In genomic region chr5:136714879-136715278, GRCm38 (mm10) we compare ENCODE assay signal across 9 mouse cellular contexts. TPM values are rescaled to one million over a fixed set of nuclear protein-coding genes. Genes with fewer than 3 reads are reported as not detected.
DNase-seq lines count a peak whose midpoint lies in the region; ATAC-seq and TF ChIP-seq lines count a peak whose summit lies in the region.
"Had no signal": no experiment of that assay in that cellular context is flagged by ENCODE, and none has a peak within 500 bp of the region (broad histone marks: within the 10 kb centered on the region; RNA-seq: fewer than 3 reads in every experiment).

No protein-coding gene starts in this region.

- no peaks in the 10 kb centered on the region for H3K4me1 ChIP-seq in heart, adult 2 months (ENCODE audit: control insufficient read depth, insufficient read depth, low read length)
- H3K4me1 ChIP-seq in limb, embryonic 13.5 days: peaks cover 42% of the 10 kb centered on the region
- H3K4me1 ChIP-seq: megakaryocyte, embryonic 14.5 days had no signal

- TF ChIP-seq POLR2A in heart, adult 2 months (IDR thresholded peaks at IDR 0.05; ENCODE audit: insufficient read depth, low read depth, low read length): no peak

- H3K79me2 ChIP-seq in heart, adult 2 months (replicated peaks; ENCODE audit: control insufficient read depth, insufficient read depth, low read length): no peaks in the 10 kb centered on the region

- peak overlapping the region; percentile 53 for H3K4me2 ChIP-seq in limb, embryonic 13.5 days (replicated peaks)

- DNase-seq in heart, adult 2 months: no peak
- no peak for DNase-seq in heart, adult 18-20 months
- peak; percentile 71 for DNase-seq in B cell, adult 2 months
- peak; percentile 14 for DNase-seq in c-Kit-positive CD71-positive TER-119-positive erythroid progenitor cells, embryonic 14.5 days (ENCODE audit: low spot score)
- DNase-seq in forelimb bud, embryonic 11.5 days (ENCODE audit: low read depth, low spot score): peak; percentile 66
- DNase-seq in natural killer cell, adult 2 months (ENCODE audit: low spot score in 2 of 2): peak; percentile 24 to 48
- DNase-seq in yolk sac, embryonic 10.5 days (ENCODE audit: low spot score): peak; percentile 4

- TF ChIP-seq EP300 in heart, adult 2 months (IDR thresholded peaks at IDR 0.05; ENCODE audit: insufficient read depth, low read depth, low read length): no peak

- ATAC-seq in limb, embryonic 13.5 days (ENCODE audit: low FRiP score, low read depth): no peak

- 21% methylated on average over 11 of the region's 11 CpGs for WGBS in heart, adult 2 months
- WGBS in limb, embryonic 13.5 days: 25% methylated on average over 11 of the region's 11 CpGs

- peak; percentile 51 for TF ChIP-seq CTCF in heart, adult 2 months (IDR thresholded peaks at IDR 0.05)

- H3K27ac ChIP-seq in heart, adult 2 months: no peak overlapping the region
- H3K27ac ChIP-seq in limb, embryonic 13.5 days: no peak overlapping the region

- intact Hi-C loops in heart, adult 2 months (cut with DNase I): no loop called here

- H3K27me3 ChIP-seq in heart, adult 2 months (ENCODE audit: control insufficient read depth, insufficient read depth, low read length): no peaks in the 10 kb centered on the region
- peaks cover 27% of the 10 kb centered on the region for H3K27me3 ChIP-seq in limb, embryonic 13.5 days

- H3K9ac ChIP-seq in heart, adult 2 months (ENCODE audit: low read depth, low read length): no peak overlapping the region
- 0 out of 2 replicates have a peak overlapping the region, but pooled peaks have one; percentile 35 for H3K9ac ChIP-seq in limb, embryonic 13.5 days

- H3K9me3 ChIP-seq in limb, embryonic 13.5 days: no peaks in the 10 kb centered on the region
- H3K9me3 ChIP-seq: megakaryocyte, embryonic 14.5 days had no signal

- H3K36me3 ChIP-seq in heart, adult 2 months (ENCODE audit: control insufficient read depth, insufficient read depth, low read length): no peaks in the 10 kb centered on the region
- no peaks in the 10 kb centered on the region for H3K36me3 ChIP-seq in limb, embryonic 13.5 days

- no peak overlapping the region for H3K4me3 ChIP-seq in heart, adult 2 months
- H3K4me3 ChIP-seq in limb, embryonic 13.5 days: peak overlapping the region; percentile 16
- H3K4me3 ChIP-seq: megakaryocyte, embryonic 14.5 days had no signal

RNA-seq across cellular contexts. Expression of gene Myl10, which starts 21.9 kb away (rescaled TPM):
- not detected for total RNA-seq in heart, adult 2 months (2021)
- not detected in 2 replicates for polyA plus RNA-seq in heart, adult 2 months (2012; rRNA removed)
- total RNA-seq in heart, adult 18-20 months (2021): not detected
- not detected in 2 replicates for polyA plus RNA-seq in limb, embryonic 13.5 days (2015; fragmentation: Nextera tagmentation; extraction: Ambion mirVana)

Comparison
In these comparisons a context has a peak if more than half of its experiments do, and no peak if none do; other contexts are left out.
1. DNase-seq: peak in B cell, adult 2 months (2 of 2), c-Kit-positive CD71-positive TER-119-positive erythroid progenitor cells, embryonic 14.5 days (single experiment), forelimb bud, embryonic 11.5 days (single experiment), natural killer cell, adult 2 months (2 of 2) and yolk sac, embryonic 10.5 days (single experiment); none in heart, adult 2 months (0 of 2) and heart, adult 18-20 months (0 of 2).